Mouse (Mus musculus): ENCODE results near the gene Prrt4.
A peak's percentile ranks its signal among the peaks of the same experiment; 100 is the strongest.
"Not testable (repeated sequence)": the region's sequence is repeated elsewhere in the genome, so short reads cannot be mapped to it uniquely, and the experiment has no call there.

Gene Prrt4

GRCm38 (mm10) chr6:29178888-29179658 lies at the start of gene Prrt4:
Gene Prrt4, minus strand, starts transcription at chr6:29179584.
- no peak for DNase-seq (ENCODE audit: low spot score)

- DNase-seq (ENCODE audit: low spot score): not testable (repeated sequence)
Observed at GRCm38 (mm10) chr6:29217717-29218116, 38.3 kb upstream of the Prrt4 start.

GRCm38 (mm10) chr6:29215881-29216501 lies 36.6 kb upstream of the Prrt4 start, which contains the start of gene Impdh1:
Gene Impdh1, minus strand, starts transcription at chr6:29216364.
- peak; percentile 49 for DNase-seq (ENCODE audit: low spot score)

GRCm38 (mm10) chr6:29215181-29215580 lies 35.8 kb upstream of the Prrt4 start:
- no peak for DNase-seq (ENCODE audit: low spot score)

GRCm38 (mm10) chr6:29214776-29215175 lies 35.4 kb upstream of the Prrt4 start:
- no peak for DNase-seq (ENCODE audit: low spot score)

- no peak for DNase-seq (ENCODE audit: low spot score)
Observed at GRCm38 (mm10) chr6:29214245-29214644, 34.9 kb upstream of the Prrt4 start.

GRCm38 (mm10) chr6:29213436-29213835 lies 34.1 kb upstream of the Prrt4 start:
- DNase-seq (ENCODE audit: low spot score): no peak

GRCm38 (mm10) chr6:29211806-29212492 lies 32.6 kb upstream of the Prrt4 start:
- DNase-seq (ENCODE audit: low spot score): peak; percentile 54

GRCm38 (mm10) chr6:29211146-29211545 lies 31.8 kb upstream of the Prrt4 start:
- no peak for DNase-seq (ENCODE audit: low spot score)

GRCm38 (mm10) chr6:29210231-29210936 lies 31.0 kb upstream of the Prrt4 start:
- DNase-seq (ENCODE audit: low spot score): no peak

GRCm38 (mm10) chr6:29208178-29208577 lies 28.8 kb upstream of the Prrt4 start:
- DNase-seq (ENCODE audit: low spot score): no peak

- DNase-seq (ENCODE audit: low spot score): no peak
Observed at GRCm38 (mm10) chr6:29207017-29207416, 27.6 kb upstream of the Prrt4 start.

GRCm38 (mm10) chr6:29206006-29206405 lies 26.6 kb upstream of the Prrt4 start:
- no peak for DNase-seq (ENCODE audit: low spot score)

- no peak for DNase-seq (ENCODE audit: low spot score)
Observed at GRCm38 (mm10) chr6:29204932-29205614, 25.7 kb upstream of the Prrt4 start.

- DNase-seq (ENCODE audit: low spot score): no peak
Observed at GRCm38 (mm10) chr6:29203861-29204585, 24.6 kb upstream of the Prrt4 start.

GRCm38 (mm10) chr6:29203096-29203495 lies 23.7 kb upstream of the Prrt4 start:
- no peak for DNase-seq (ENCODE audit: low spot score)

GRCm38 (mm10) chr6:29201988-29202387 lies 22.6 kb upstream of the Prrt4 start:
- DNase-seq (ENCODE audit: low spot score): no peak

- DNase-seq (ENCODE audit: low spot score): no peak
Observed at GRCm38 (mm10) chr6:29201341-29201740, 22.0 kb upstream of the Prrt4 start.

GRCm38 (mm10) chr6:29200496-29200895 lies 21.1 kb upstream of the Prrt4 start:
- DNase-seq (ENCODE audit: low spot score): no peak

- DNase-seq (ENCODE audit: low spot score): no peak
Observed at GRCm38 (mm10) chr6:29199223-29199855, 20.0 kb upstream of the Prrt4 start.
